Mouse (Mus musculus): ENCODE data around the gene Tamm41.

Tamm41 gene

GRCm38 (mm10) chr6:114970895-114971294, 66.8 kb downstream of the Tamm41 start:
- peak; percentile 33 for DNase-seq

- DNase-seq: peak; percentile 33
Observed at GRCm38 (mm10) chr6:114970386-114970785, 67.3 kb downstream of the Tamm41 start.

GRCm38 (mm10) chr6:114969213-114970120, 68.2 kb downstream of the Tamm41 start, which contains the start of gene Vgll4:
Gene Vgll4, minus strand, starts transcription at chr6:114969994.
- peak; percentile 86 for DNase-seq

- DNase-seq: peak; percentile 89
Observed at GRCm38 (mm10) chr6:114968361-114969212, 69.1 kb downstream of the Tamm41 start.

- DNase-seq: peak; percentile 47
Observed at GRCm38 (mm10) chr6:114967623-114968022, 70.1 kb downstream of the Tamm41 start.

GRCm38 (mm10) chr6:114966396-114967154, 71.1 kb downstream of the Tamm41 start:
- DNase-seq: no peak

- no peak for DNase-seq
Observed at GRCm38 (mm10) chr6:114965802-114966201, 71.9 kb downstream of the Tamm41 start.

- DNase-seq: no peak
Observed at GRCm38 (mm10) chr6:114965396-114965795, 72.3 kb downstream of the Tamm41 start.

GRCm38 (mm10) chr6:114964235-114964634, 73.4 kb downstream of the Tamm41 start:
- DNase-seq: no peak

GRCm38 (mm10) chr6:114963636-114964035, 74.0 kb downstream of the Tamm41 start:
- DNase-seq: peak; percentile 20

- no peak for DNase-seq
Observed at GRCm38 (mm10) chr6:114961276-114962068, 76.2 kb downstream of the Tamm41 start.

- DNase-seq: no peak
Observed at GRCm38 (mm10) chr6:114959012-114959398, 78.7 kb downstream of the Tamm41 start.

GRCm38 (mm10) chr6:114958249-114959011, 79.2 kb downstream of the Tamm41 start:
- no peak for DNase-seq

- DNase-seq: no peak
Observed at GRCm38 (mm10) chr6:114957756-114958155, 79.9 kb downstream of the Tamm41 start.

GRCm38 (mm10) chr6:114954496-114954895, 83.2 kb downstream of the Tamm41 start:
- no peak for DNase-seq
